Mouse (Mus musculus) megakaryocyte, embryonic 14.5 days (primary cell): ENCODE results near the gene Tpsg1.

Experiments used
- FLI1 ChIP-seq: IDR thresholded peaks from 2 replicates; pipeline ENCODE4 v1.6.1; 2012; ENCODE audit warnings: low read length, inconsistent platforms, mixed read lengths
- GATA1 ChIP-seq: IDR thresholded peaks from 3 replicates; pipeline ENCODE4 v1.6.1; 2012; ENCODE audit warnings: mixed read lengths, low read length, inconsistent platforms, borderline replicate concordance

DNA sequence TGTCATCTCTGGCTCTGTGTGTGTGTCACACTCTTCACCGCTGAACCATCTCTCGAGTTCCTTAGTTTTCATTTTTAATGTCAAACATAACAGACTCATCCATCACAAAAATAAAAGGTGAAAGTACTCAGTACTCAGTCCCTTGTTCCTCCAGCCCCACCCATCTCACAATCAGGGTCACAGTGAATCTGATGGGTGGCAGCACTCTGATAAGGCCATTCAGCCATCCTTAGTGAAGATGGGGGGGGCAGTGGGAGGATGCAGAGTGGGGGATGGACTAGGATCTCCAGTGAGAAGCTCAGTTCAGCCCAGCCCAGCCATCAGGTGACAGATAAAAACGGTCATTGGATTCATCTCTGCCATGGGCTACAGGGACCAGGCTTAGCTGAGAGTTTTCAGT, at the start of gene Tpsg1:
- TF ChIP-seq GATA1 = no peak
- TF ChIP-seq FLI1 = no peak
